In the genomic region with DNA sequence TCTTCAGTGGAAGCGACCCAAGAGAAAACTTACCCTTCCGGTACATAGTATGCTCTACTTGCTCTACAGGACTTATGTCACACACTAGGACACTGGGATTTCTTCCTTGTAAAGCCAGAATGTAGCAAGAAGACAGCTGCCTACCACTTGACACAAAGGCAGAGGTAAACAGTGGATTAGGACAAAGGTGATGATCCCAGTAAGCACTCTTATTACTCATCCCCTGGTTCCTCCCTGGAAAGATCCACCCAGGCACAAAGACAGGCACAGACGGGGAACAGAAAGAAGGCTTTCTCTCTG, we compare ENCODE assay signal across 22 mouse cellular contexts.
DNase-seq lines count a peak whose midpoint lies in the region; ATAC-seq and TF ChIP-seq lines count a peak whose summit lies in the region.
"Had no signal": no experiment of that assay in that cellular context is flagged by ENCODE, and none has a peak within 500 bp of the region (broad histone marks: within the 10 kb centered on the region; RNA-seq: fewer than 3 reads in every experiment).

No protein-coding gene starts in this region.

- DNase-seq in heart, embryonic 10.5 days (ENCODE audit: low spot score), result no peak
- DNase-seq in fat pad, adult 2 months (ENCODE audit: extremely low read depth, low read depth, low spot score), result peak; percentile 96
- DNase-seq in stomach, postnatal 0 days (ENCODE audit: low spot score), result no peak
- DNase-seq: B cell, adult 2 months; cerebellum, adult 9-10 months; cerebellum, postnatal 36 days; gastrocnemius, postnatal 36 days; heart, postnatal 14 days; kidney, postnatal 36 days; liver, embryonic 13.5 days; lung, adult 18-20 months; lung, postnatal 4 days had no signal

- H3K4me1 ChIP-seq in heart, embryonic 16.5 days (ENCODE audit: control insufficient read depth, insufficient read depth, low read length), result peaks cover 24% of the 10 kb centered on the region
- H3K4me1 ChIP-seq in heart, embryonic 10.5 days, result peaks cover 28% of the 10 kb centered on the region
- H3K4me1 ChIP-seq in intestine, embryonic 16.5 days (ENCODE audit: control insufficient read depth, insufficient read depth, low read length), result peaks cover 8% of the 10 kb centered on the region
- no peaks in the 10 kb centered on the region; the same call in 1 of the 2 replicates for H3K4me1 ChIP-seq in stomach, postnatal 0 days (replicated peaks; ENCODE audit: control insufficient read depth, insufficient read depth)
- H3K4me1 ChIP-seq in kidney, embryonic 16.5 days (ENCODE audit: insufficient read depth, low read length), result peaks cover 16% of the 10 kb centered on the region; the same call in 1 of the 2 replicates
- H3K4me1 ChIP-seq: limb, embryonic 13.5 days; midbrain, embryonic 13.5 days had no signal

- no peaks in the 10 kb centered on the region for H3K36me3 ChIP-seq in heart, embryonic 16.5 days (ENCODE audit: control insufficient read depth, insufficient read depth)
- H3K36me3 ChIP-seq in heart, embryonic 10.5 days, result peaks cover 9% of the 10 kb centered on the region; the same call in 1 of the 2 replicates
- H3K36me3 ChIP-seq in intestine, embryonic 16.5 days (ENCODE audit: control insufficient read depth, insufficient read depth, low read length), result no peaks in the 10 kb centered on the region
- H3K36me3 ChIP-seq in stomach, postnatal 0 days (ENCODE audit: control insufficient read depth, insufficient read depth, low read length), result no peaks in the 10 kb centered on the region
- H3K36me3 ChIP-seq in kidney, embryonic 16.5 days (ENCODE audit: insufficient read depth, low read length), result no peaks in the 10 kb centered on the region
- H3K36me3 ChIP-seq: limb, embryonic 13.5 days; liver, embryonic 13.5 days; midbrain, embryonic 13.5 days had no signal

- no peaks in the 10 kb centered on the region for H3K9me3 ChIP-seq in heart, embryonic 16.5 days (replicated peaks; ENCODE audit: control insufficient read depth, low read length)
- no peaks in the 10 kb centered on the region for H3K9me3 ChIP-seq in heart, embryonic 10.5 days
- no peaks in the 10 kb centered on the region for H3K9me3 ChIP-seq in intestine, embryonic 16.5 days (ENCODE audit: control insufficient read depth, low read length)
- no peaks in the 10 kb centered on the region for H3K9me3 ChIP-seq in stomach, postnatal 0 days (ENCODE audit: control insufficient read depth, low read length)
- no peaks in the 10 kb centered on the region for H3K9me3 ChIP-seq in kidney, embryonic 16.5 days (ENCODE audit: low read length)
- H3K9me3 ChIP-seq: limb, embryonic 13.5 days; liver, embryonic 13.5 days; megakaryocyte, embryonic 14.5 days; midbrain, embryonic 13.5 days had no signal

- H3K9ac ChIP-seq in heart, embryonic 16.5 days (ENCODE audit: low read length), result no peak overlapping the region
- H3K9ac ChIP-seq in intestine, embryonic 16.5 days (ENCODE audit: low read depth, low read length), result no peak overlapping the region
- H3K9ac ChIP-seq in stomach, postnatal 0 days (ENCODE audit: low read length), result no peak overlapping the region
- H3K9ac ChIP-seq in kidney, embryonic 16.5 days (replicated peaks; ENCODE audit: low read length), result no peak overlapping the region
- H3K9ac ChIP-seq: limb, embryonic 13.5 days; liver, embryonic 13.5 days; midbrain, embryonic 13.5 days had no signal

- peak overlapping the region; percentile 47 for H3K27ac ChIP-seq in heart, embryonic 16.5 days (ENCODE audit: low read length)
- no peak overlapping the region for H3K27ac ChIP-seq in heart, embryonic 10.5 days
- no peak overlapping the region for H3K27ac ChIP-seq in intestine, embryonic 16.5 days (ENCODE audit: low read length)
- 0 out of 2 replicates have a peak overlapping the region, but pooled peaks have one; percentile 63 for H3K27ac ChIP-seq in stomach, postnatal 0 days (replicated peaks)
- no peak overlapping the region; the same call in 1 of the 2 replicates for H3K27ac ChIP-seq in kidney, embryonic 16.5 days (ENCODE audit: low read length)
- H3K27ac ChIP-seq: limb, embryonic 13.5 days; liver, embryonic 13.5 days; midbrain, embryonic 13.5 days had no signal

- no peak for ATAC-seq in heart, embryonic 16.5 days (replicated peaks; ENCODE audit: extremely low read depth, insufficient read depth, low FRiP score)
- ATAC-seq in intestine, embryonic 16.5 days, result 0 out of 2 replicates have a peak, but pooled peaks have one; percentile 19
- peak; percentile 59; the same call in 1 of the 2 replicates for ATAC-seq in stomach, postnatal 0 days (ENCODE audit: low FRiP score, low TSS enrichment)
- ATAC-seq in kidney, embryonic 16.5 days (ENCODE audit: low FRiP score, low TSS enrichment), result no peak
- ATAC-seq: activated CD4-positive, CD25-positive, alpha-beta regulatory T cell, adult 4 months; forebrain, embryonic 14.5 days; hindbrain, embryonic 16.5 days; lung, postnatal 0 days; midbrain, embryonic 13.5 days had no signal

- H3K4me2 ChIP-seq in heart, embryonic 16.5 days (ENCODE audit: low read depth, low read length), result no peak overlapping the region
- no peak overlapping the region for H3K4me2 ChIP-seq in intestine, embryonic 16.5 days (ENCODE audit: low read depth, low read length)
- no peak overlapping the region for H3K4me2 ChIP-seq in stomach, postnatal 0 days (replicated peaks; ENCODE audit: low read depth)
- no peak overlapping the region for H3K4me2 ChIP-seq in kidney, embryonic 16.5 days (replicated peaks; ENCODE audit: low read depth, low read length)
- H3K4me2 ChIP-seq: limb, embryonic 13.5 days; liver, embryonic 13.5 days; midbrain, embryonic 13.5 days had no signal

- no peak for TF ChIP-seq CTCF in stomach, postnatal 0 days (IDR thresholded peaks at IDR 0.05; ENCODE audit: low read depth)

- TF ChIP-seq EP300 in stomach, postnatal 0 days (optimal IDR thresholded peaks at IDR 0.05), result no peak

- no peaks in the 10 kb centered on the region for H3K27me3 ChIP-seq in heart, embryonic 16.5 days (ENCODE audit: control insufficient read depth, insufficient read depth, low read length)
- H3K27me3 ChIP-seq in heart, embryonic 10.5 days (ENCODE audit: insufficient read depth, poor library complexity, severe bottlenecking), result no peaks in the 10 kb centered on the region
- H3K27me3 ChIP-seq in intestine, embryonic 16.5 days (replicated peaks; ENCODE audit: control insufficient read depth, insufficient read depth, low read length), result no peaks in the 10 kb centered on the region
- H3K27me3 ChIP-seq in stomach, postnatal 0 days (ENCODE audit: control insufficient read depth, insufficient read depth, low read length), result no peaks in the 10 kb centered on the region
- H3K27me3 ChIP-seq in kidney, embryonic 16.5 days (ENCODE audit: insufficient read depth, low read length), result no peaks in the 10 kb centered on the region
- H3K27me3 ChIP-seq: limb, embryonic 13.5 days; liver, embryonic 13.5 days; megakaryocyte, embryonic 14.5 days; midbrain, embryonic 13.5 days had no signal

- WGBS in heart, embryonic 16.5 days, result 48% methylated on average over 3 of the region's 3 CpGs
- 76% methylated on average over 3 of the region's 3 CpGs for WGBS in heart, embryonic 10.5 days
- WGBS in intestine, embryonic 16.5 days, result 57% methylated on average over 3 of the region's 3 CpGs
- 70% methylated on average over 3 of the region's 3 CpGs for WGBS in stomach, postnatal 0 days
- 81% methylated on average over 3 of the region's 3 CpGs for WGBS in kidney, embryonic 16.5 days

- H3K4me3 ChIP-seq in heart, embryonic 16.5 days (ENCODE audit: low read length), result no peak overlapping the region
- no peak overlapping the region for H3K4me3 ChIP-seq in heart, embryonic 10.5 days
- no peak overlapping the region for H3K4me3 ChIP-seq in intestine, embryonic 16.5 days (ENCODE audit: low read length)
- no peak overlapping the region for H3K4me3 ChIP-seq in stomach, postnatal 0 days (ENCODE audit: low read depth, low read length)
- H3K4me3 ChIP-seq in kidney, embryonic 16.5 days (ENCODE audit: low read length), result no peak overlapping the region
- H3K4me3 ChIP-seq: limb, embryonic 13.5 days; liver, embryonic 13.5 days; megakaryocyte, embryonic 14.5 days; midbrain, embryonic 13.5 days had no signal

Comparison
In these comparisons a context has a peak if more than half of its experiments do, and no peak if none do; other contexts are left out.
1. H3K27ac ChIP-seq: peak in heart, embryonic 16.5 days (single experiment) and stomach, postnatal 0 days (single experiment); none in heart, embryonic 10.5 days (single experiment), intestine, embryonic 16.5 days (single experiment) and kidney, embryonic 16.5 days (single experiment).
2. ATAC-seq: peak in intestine, embryonic 16.5 days (single experiment) and stomach, postnatal 0 days (single experiment); none in heart, embryonic 16.5 days (single experiment) and kidney, embryonic 16.5 days (single experiment).